Mouse (Mus musculus): ENCODE results near the gene Frk.

- TF ChIP-seq CTCF (IDR thresholded peaks at IDR 0.05) (no peak), EP300 (IDR thresholded peaks at IDR 0.05) (no peak)
Observed at GRCm38 (mm10) chr10:34525598-34525997, 42.4 kb downstream of the Frk start.
